Mouse (Mus musculus) cerebellum, postnatal 36 days (tissue): ENCODE measurements at regions not wholly inside any gene's neighbourhood (a gene's known extent, or its start where the extent isn't known, plus 50 kb on each side); places are given as distances from the start of the nearest gene placed in this dataset.

Experiments used
- DNase-seq, 2 experiments: peaks; one replicate each; pipeline ENCODE4 v3.0.0; 2021 to 2022; ENCODE audit warnings: mixed read lengths in 2 of 2

- no peak for DNase-seq
Observed at GRCm38 (mm10) chr3:80284656-80285055, 400.3 kb downstream of the Fam198b start.

- no peak for DNase-seq
Observed at GRCm38 (mm10) chr3:80285246-80285645, 400.9 kb downstream of the Fam198b start.

GRCm38 (mm10) chr3:80293485-80293884 lies 409.2 kb downstream of the Fam198b start:
- DNase-seq = no peak

DNA sequence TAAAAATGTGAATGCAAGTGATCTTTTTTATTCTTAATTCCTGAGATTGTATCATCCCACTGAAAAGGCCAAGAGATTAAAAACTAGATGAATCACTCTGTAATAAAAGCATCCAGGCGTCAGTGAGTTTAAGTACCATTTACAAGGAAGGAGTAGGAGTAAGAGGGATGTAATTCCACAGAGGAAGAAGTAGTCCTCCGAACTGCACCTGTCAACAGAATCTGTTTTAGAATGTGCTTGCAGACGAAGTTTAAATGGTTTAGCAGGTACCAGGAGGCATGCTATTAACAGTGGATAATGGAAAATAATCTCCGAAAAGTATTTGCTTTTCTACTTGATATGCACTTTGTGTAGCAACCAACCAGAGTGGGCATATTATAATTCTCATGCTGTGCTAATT lies 423.3 kb downstream of the Fam198b start:
- no peak for DNase-seq

- no peak for DNase-seq
Observed at GRCm38 (mm10) chr3:80309931-80310330, 425.6 kb downstream of the Fam198b start.

GRCm38 (mm10) chr3:80311689-80312088 lies 427.4 kb downstream of the Fam198b start:
- no peak for DNase-seq

DNA sequence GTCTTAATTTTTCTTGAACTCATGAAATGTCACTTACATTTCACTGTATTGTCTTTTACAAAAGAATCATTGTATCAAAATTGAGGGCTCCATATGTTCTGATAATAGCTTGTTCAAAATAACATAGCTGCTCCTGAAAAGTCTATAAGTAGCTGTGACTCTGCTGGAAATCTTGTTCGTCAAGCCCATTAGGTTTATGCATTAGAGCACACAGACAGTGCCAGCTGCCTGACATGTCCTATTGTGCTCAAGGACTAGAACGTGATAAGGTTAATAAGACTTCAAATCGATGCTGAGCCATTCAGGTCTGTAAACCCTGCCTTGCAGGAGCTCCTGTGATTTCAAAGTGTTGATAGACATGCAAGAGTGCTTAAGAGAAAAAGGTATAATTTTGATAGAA lies 438.0 kb downstream of the Fam198b start:
- DNase-seq = no peak

- no peak for DNase-seq
Observed at GRCm38 (mm10) chr3:80324726-80325125, 440.4 kb downstream of the Fam198b start.

- no peak for DNase-seq
Observed at GRCm38 (mm10) chr3:80331776-80332175, 447.4 kb downstream of the Fam198b start.

GRCm38 (mm10) chr3:80334446-80334893 lies 450.1 kb downstream of the Fam198b start:
- no peak for DNase-seq

GRCm38 (mm10) chr3:80336123-80336674 lies 451.9 kb downstream of the Fam198b start:
- no peak for DNase-seq

- DNase-seq = peak in 1 of 2 experiments; percentile 1
Observed at GRCm38 (mm10) chr3:80367972-80368371, 434.7 kb downstream of the Gria2 start.

DNA sequence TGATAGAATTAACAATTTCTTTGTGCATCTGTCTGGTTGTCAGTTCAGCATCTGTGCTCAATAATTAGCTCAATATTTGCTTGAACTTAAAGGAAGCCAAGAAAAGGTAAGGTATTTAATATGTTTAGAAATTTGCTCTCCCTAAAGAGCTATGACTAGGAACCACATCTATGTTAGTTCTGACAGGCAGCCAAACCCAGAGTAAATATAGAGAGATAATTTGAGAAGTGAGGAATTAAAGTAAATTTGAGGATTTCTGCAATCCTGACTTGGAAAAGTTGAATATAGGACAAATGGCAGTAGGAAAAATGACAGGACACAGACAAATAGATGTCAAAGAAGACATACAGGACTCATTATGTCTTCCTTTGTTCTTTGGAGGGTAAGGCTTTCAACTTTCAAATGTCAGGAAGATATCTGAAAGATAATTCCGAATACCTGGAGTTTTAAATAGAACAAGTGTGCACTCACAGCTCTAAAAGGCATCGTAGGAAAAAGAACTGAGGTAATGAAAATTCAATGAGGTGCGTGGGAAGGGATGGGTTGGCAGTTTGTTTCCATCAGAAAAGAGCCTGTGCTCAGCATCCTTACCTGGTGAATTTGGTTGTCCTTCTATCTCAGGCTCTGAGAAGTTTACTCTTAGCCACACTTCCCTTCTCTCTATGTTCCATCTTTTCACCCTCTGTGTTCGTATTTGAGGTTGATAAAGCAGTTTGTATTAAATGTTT lies 433.3 kb downstream of the Gria2 start:
- no peak for DNase-seq

GRCm38 (mm10) chr3:80372436-80372835 lies 430.2 kb downstream of the Gria2 start:
- DNase-seq = peak; percentile 24 to 36

DNA sequence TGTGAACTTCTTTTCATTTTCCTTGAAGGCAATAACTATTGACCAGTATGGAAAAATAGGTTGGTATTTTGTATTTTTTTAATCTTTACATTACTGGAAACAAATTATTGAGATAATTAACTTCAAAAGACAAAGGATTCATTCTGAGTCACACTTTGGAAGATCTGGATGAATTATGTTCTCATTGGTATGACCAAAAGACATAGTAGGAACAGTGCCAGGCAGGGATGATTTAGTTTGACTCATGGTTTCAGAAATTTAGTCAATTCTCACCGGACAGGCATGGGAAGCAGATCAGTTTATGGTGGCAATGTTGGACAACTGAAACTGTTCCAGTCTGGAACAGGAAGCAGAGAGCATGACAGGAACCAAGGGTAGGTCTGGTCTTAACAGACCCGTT lies 416.6 kb downstream of the Gria2 start:
- DNase-seq = no peak

DNA sequence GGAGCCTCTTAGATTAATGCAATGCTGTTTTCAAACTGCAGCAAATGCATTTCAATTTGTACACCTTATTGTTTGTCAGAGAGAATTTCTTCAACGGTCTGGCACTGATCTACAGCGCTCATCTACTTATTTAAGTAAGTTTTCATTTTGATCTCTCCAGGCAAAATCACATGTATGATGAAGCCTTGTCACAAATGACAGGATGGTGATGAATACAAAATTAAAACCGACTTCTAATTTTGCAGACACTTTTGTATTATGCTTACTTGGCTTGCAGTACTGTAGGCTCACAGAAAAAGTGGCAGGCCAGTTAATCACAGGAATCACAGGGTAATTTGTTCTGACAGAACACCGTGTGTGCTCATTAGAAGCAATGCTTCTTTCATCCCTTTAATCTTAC lies 406.4 kb downstream of the Gria2 start:
- no peak for DNase-seq

DNA sequence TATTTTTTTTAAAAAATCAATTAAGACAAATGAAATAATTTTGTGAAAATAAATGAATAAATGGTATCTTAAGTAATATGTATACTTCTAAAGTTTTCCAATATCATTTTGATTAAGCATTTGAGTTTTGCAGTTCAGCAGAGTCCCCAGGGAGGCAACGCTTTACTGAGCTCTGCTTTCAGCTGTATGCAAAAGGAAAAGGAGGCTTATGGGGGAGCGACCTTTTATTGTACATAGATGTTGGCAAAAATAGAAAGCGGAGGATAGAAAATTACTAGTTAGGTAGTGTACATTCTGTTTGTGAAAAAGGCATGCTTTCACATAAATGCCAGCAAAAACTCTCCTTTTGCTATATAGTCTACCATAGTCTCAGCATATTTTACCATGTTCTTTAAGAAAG lies 382.2 kb downstream of the Gria2 start:
- no peak for DNase-seq

DNA sequence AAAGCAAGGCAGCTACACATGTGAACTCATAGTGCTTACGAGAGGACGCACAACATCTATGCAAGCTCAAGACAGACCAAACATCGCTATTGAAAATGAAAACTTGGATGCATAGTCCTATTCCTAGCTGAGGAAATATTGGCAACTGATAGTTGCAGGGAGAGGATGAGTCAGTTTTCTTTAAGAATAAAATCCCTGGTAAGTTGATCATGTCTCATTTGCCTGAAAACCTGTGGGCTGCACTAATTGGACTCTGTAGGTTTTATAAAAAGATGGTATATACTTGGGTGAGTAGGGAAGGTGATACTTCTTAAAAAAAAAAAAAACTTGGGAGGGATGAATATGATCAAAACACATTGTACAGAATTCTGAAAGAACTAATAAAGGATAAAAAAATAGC lies 381.2 kb downstream of the Gria2 start:
- no peak for DNase-seq

DNA sequence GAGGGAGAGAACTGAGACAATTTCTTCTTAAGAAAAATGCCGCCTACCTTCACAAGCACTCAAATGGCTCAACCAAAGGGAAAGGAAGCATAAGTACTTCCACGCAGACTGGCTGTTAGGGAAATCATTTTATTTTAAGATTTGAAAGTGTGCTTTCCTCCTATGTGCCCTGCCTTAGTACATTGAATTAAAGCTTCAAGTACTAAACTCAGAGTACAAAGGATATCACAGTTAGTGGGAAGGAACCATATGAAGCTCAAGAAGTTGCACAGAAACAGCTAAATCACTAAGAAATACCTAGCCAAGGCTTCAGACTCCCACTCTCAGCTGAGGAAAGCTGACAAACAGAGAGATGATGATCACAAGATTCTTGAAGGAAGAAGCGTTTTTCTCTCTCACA lies 380.5 kb downstream of the Gria2 start:
- no peak for DNase-seq

- peak; percentile 6 to 29 for DNase-seq
Observed at GRCm38 (mm10) chr3:80422646-80423045, 380.0 kb downstream of the Gria2 start.
